Mouse (Mus musculus): ENCODE results near the gene Zfp609.

Gene Zfp609

GRCm38 (mm10) chr9:65762728-65763127 lies 64.6 kb downstream of the Zfp609 start:
- no peak for DNase-seq (ENCODE audit: low read depth, low spot score)

- DNase-seq (ENCODE audit: low read depth, low spot score), result no peak
Observed at GRCm38 (mm10) chr9:65759992-65760391, 67.4 kb downstream of the Zfp609 start.

- DNase-seq (ENCODE audit: low read depth, low spot score), result no peak
Observed at GRCm38 (mm10) chr9:65759256-65759655, 68.1 kb downstream of the Zfp609 start.

- no peak for DNase-seq (ENCODE audit: low read depth, low spot score)
Observed at GRCm38 (mm10) chr9:65757826-65758225, 69.5 kb downstream of the Zfp609 start.

GRCm38 (mm10) chr9:65755673-65756375 lies 71.5 kb downstream of the Zfp609 start:
- no peak for DNase-seq (ENCODE audit: low read depth, low spot score)

GRCm38 (mm10) chr9:65755164-65755563 lies 72.2 kb downstream of the Zfp609 start:
- no peak for DNase-seq (ENCODE audit: low read depth, low spot score)

- no peak for DNase-seq (ENCODE audit: low read depth, low spot score)
Observed at GRCm38 (mm10) chr9:65752632-65753031, 74.7 kb downstream of the Zfp609 start.

GRCm38 (mm10) chr9:65751906-65752305 lies 75.5 kb downstream of the Zfp609 start:
- no peak for DNase-seq (ENCODE audit: low read depth, low spot score)

- DNase-seq (ENCODE audit: low read depth, low spot score), result no peak
Observed at GRCm38 (mm10) chr9:65748102-65748501, 79.3 kb downstream of the Zfp609 start.

- DNase-seq (ENCODE audit: low read depth, low spot score), result no peak
Observed at GRCm38 (mm10) chr9:65746479-65746878, 80.9 kb downstream of the Zfp609 start.

GRCm38 (mm10) chr9:65745456-65745855 lies 81.9 kb downstream of the Zfp609 start:
- DNase-seq (ENCODE audit: low read depth, low spot score), result no peak

GRCm38 (mm10) chr9:65744171-65745082 lies 82.9 kb downstream of the Zfp609 start:
- DNase-seq (ENCODE audit: low read depth, low spot score), result no peak

- no peak for DNase-seq (ENCODE audit: low read depth, low spot score)
Observed at GRCm38 (mm10) chr9:65743809-65744170, 83.6 kb downstream of the Zfp609 start.

GRCm38 (mm10) chr9:65743322-65743721 lies 84.0 kb downstream of the Zfp609 start:
- DNase-seq (ENCODE audit: low read depth, low spot score), result no peak

- no peak for DNase-seq (ENCODE audit: low read depth, low spot score)
Observed at GRCm38 (mm10) chr9:65742777-65743176, 84.6 kb downstream of the Zfp609 start.

GRCm38 (mm10) chr9:65741066-65741852 lies 86.1 kb downstream of the Zfp609 start:
- no peak for DNase-seq (ENCODE audit: low read depth, low spot score)

GRCm38 (mm10) chr9:65734931-65735330 lies 92.4 kb downstream of the Zfp609 start:
- DNase-seq (ENCODE audit: low read depth, low spot score), result no peak

GRCm38 (mm10) chr9:65728588-65728987 lies 98.8 kb downstream of the Zfp609 start:
- DNase-seq (ENCODE audit: low read depth, low spot score), result no peak

- no peak for DNase-seq (ENCODE audit: low read depth, low spot score)
Observed at GRCm38 (mm10) chr9:65727491-65727890, 99.9 kb downstream of the Zfp609 start.

GRCm38 (mm10) chr9:65726431-65726830 lies 100.9 kb downstream of the Zfp609 start:
- DNase-seq (ENCODE audit: low read depth, low spot score), result no peak

- DNase-seq (ENCODE audit: low read depth, low spot score), result no peak
Observed at GRCm38 (mm10) chr9:65725291-65725622, 102.1 kb downstream of the Zfp609 start.

All from WW6 (cell line).